Mouse (Mus musculus) left cerebral cortex, adult 2 months (tissue): ENCODE results near the gene Csdc2. TPM values are rescaled to one million over a fixed set of nuclear protein-coding genes. Genes with fewer than 3 reads are reported as not detected.
"Not testable (repeated sequence)": the region's sequence is repeated elsewhere in the genome, so short reads cannot be mapped to it uniquely, and the experiment has no call there.

Source experiments
- DNase-seq, 2 experiments: peaks; one replicate each; pipeline ENCODE4 v3.0.0; 2021 to 2022; ENCODE audit warnings: low spot score in 2 of 2, mixed read lengths in 1 of 2; ENCODE audit errors: extremely low spot score in 1 of 2
- H3K27ac ChIP-seq: fragments of 200-600 bp; 2 replicates; pipeline ENCODE4 v1.8.1; 2022
- H3K4me3 ChIP-seq: fragments of 200-600 bp; 2 replicates; pipeline ENCODE4 v1.8.1; 2022
- CTCF ChIP-seq: fragments of 200-600 bp; IDR thresholded peaks from 2 replicates; pipeline ENCODE4 v1.8.1; 2022; ENCODE audit warnings: antibody characterized with exemption, mild to moderate bottlenecking, moderate library complexity
- intact Hi-C: fragments of 180-260 bp; cut with DNase I; formaldehyde crosslinking; loops from one replicate; pipeline ENCODE4 v1.15.1; 2025
- total RNA-seq, 2 experiments: library from RNA; stranded (reverse); gene quantifications; 2 replicates each; pipeline ENCODE4 v1.2.3; 2021

Gene Csdc2
- total RNA-seq, 2 experiments from 2014 or later = 91.2 to 97.6 TPM

DNA sequence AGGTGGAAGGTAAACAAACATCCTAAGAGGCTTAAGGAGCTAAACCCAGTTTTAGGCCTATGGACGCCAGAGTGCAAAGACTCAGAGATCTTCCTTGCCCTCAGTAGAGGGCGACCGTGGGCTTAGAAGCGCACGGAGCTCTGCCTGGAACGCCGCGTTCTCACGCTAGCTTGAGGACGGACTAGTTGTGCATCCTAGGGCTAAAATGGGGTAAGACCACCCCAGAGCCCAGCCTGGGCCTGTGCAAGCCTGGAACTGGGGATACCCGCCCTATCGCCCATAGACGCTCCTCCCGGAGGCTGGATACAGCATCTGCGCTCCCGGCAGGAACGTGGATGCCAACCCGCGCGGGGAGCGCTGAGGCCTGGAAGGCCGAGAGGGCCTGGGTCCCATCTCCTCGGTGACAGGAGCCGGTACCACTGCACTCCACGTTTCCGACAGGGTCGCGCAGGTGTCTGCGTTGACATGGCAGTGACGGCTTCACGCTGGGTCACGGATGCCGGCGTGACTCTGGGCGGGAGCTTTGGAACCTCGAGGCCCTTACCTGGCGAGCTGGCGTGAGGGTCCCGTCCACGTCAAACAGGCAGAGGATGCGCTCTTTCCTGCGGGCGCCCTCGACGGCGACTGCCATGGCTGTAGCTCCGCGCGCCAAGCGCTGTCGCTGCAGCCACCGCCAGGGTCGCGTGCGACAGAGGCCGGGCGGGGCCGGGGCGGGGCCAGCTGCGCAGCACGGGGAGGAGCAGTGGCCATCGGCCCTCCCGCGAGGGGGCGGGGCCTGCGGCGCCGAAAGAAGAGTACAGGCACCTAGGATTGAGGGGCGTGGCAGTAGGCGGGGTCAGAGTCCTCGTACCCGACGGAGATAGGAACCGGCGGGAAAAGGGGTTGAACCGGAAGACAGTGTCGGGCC is 23.9 kb downstream of the Csdc2 start, which contains the start of gene Pmm1:
Pmm1 (minus strand) TSS at position 760 of the 907 bp plus-strand sequence.
- Histone ChIP-seq H3K27ac (peak within 1 kb of the TSS; percentile 99), H3K4me3 (peak within 1 kb of the TSS; percentile 96)
- TF ChIP-seq CTCF = peak; percentile 64
- intact Hi-C loops = loop anchor here (1.0 kb wide), 1 partner anchor 29 kb away; no protein-coding TSS in a partner anchor
- peak; percentile 96 to 98 for DNase-seq

DNA sequence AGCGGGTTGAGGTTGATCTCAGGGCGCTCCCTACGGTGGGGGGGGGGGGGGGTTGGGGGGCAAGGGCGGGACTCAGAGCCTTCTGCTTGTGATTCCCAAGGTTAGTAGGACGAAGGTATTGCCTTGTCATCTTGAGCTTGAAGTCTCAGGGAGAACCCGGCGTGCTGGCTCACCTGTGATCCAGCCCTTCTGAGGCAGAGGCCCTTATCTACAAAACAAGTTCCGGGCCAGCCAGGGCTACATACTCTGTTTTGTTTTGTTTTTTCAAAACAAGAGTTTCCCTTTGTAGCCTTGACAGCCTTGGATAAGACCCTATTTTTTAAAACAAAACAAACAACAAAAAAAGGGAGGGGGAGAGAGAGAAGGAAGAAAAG is 24.5 kb downstream of the Csdc2 start:
- DNase-seq = no peak
- Histone ChIP-seq H3K4me3 (peak overlapping the region; percentile 96), H3K27ac (peak overlapping the region; percentile 53; the same call in 1 of the 2 replicates)
- no peak for TF ChIP-seq CTCF
- intact Hi-C loops = no loop called here

DNA sequence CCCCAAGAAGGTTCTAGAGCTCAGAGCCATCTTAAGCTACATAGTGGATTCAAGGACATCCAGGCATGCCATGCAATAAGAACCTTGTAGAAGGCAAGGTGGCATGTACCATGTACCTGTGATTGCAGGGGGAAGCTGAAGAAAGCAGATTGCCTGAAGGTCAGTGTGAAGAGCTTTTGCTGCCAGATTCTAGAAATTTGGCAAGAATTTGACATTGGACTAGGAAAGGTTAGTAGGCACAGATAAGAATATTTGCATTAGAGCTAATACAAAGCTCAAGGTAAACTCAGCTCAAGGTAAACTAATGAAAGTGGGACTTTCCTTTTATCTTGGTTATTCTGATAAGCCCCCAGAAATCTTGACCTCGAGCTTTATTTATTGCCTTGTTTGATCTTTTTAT is 27.7 kb downstream of the Csdc2 start:
- DNase-seq = no peak
- TF ChIP-seq CTCF = no peak
- Histone ChIP-seq H3K4me3 (no peak overlapping the region), H3K27ac (no peak overlapping the region)
- intact Hi-C loops = no loop called here

DNA sequence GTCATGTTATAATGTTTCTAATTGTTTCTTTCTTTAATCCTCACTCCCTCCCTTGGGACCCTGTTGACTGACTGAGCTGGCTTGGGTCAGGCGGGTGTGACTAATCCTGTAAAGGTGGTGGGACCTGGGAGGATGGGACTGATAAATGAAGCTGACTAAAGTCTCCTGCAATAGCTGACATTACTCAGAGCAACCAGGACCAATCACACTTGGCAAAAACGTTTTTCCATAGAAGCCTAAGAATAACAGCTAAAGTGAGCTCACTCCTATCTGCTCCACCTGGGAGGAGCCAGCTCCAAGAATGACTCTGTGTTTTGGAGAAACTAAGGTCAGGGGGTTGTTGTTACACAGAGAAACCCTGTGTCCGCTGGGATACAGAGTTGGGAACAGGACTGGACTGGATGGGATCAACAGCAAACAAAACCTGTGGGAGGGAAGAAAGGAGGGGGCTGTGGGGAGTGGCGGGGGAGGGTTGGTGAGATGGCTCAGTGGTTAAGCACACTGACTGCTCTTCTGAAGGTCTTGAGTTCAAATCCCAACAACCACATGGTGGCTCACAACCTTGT is 28.5 kb downstream of the Csdc2 start:
- Histone ChIP-seq H3K4me3 (no peak overlapping the region), H3K27ac (no peak overlapping the region)
- intact Hi-C loops = no loop called here
- TF ChIP-seq CTCF = no peak
- no peak for DNase-seq

DNA sequence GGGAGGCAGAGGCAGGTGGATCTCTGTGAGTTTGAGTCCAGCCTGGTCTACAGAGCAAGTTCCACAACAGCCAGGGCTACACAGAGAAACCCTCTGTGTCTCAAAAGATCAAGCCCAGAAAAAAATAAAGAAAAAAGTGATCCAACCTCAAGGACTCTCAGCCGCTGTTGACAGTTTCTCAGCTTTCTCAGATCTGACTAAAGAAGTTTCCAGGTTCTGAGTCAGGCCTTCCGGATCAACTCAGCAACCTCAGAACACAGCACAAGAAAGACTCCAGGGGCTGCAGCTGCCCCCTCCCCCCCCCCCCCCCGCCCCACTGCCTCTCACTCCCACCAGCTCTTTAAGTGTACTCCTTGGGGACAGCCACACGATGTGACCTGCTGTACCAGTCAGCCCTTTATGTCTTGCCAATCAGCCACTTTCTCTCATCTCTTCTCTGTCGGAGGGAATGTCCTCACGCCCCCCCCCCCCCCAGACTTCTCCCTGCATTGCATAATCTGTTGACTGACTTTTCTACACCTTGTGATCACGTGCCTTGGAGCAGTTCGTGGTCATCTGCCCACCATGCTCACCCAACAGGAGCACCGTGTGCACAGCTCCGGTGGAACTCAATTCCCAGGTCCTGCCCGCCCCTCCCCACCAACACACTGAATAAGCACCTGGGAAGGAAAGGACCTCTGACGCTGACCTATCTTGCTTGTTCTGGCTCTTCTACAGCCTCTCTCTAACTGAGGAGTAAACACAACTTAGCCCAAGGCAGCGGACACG is 29.7 kb downstream of the Csdc2 start:
- intact Hi-C loops = no loop called here
- no peak for DNase-seq
- no peak for TF ChIP-seq CTCF
- H3K4me3 ChIP-seq = no peak overlapping the region
- H3K27ac ChIP-seq = no peak overlapping the region

DNA sequence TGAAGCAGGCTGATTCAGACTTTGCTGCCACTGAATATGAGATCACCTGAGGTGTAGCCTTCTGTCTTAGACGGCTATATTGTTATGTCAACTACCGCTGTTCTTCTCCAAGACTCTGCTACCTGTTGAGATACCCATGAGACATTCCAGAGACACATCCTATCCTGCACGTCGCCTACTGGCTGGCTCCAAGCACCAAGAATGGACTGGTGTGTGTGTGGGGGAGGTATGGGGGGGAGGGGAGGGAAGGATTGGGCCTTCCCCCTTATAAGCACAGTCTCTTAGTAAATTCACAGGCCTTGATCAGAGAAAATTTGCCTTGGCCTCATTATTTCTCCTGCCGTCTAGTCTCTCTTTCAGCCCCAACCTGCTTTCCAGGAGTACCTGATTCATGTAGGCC is 31.3 kb downstream of the Csdc2 start:
- no peak for TF ChIP-seq CTCF
- DNase-seq = no peak
- H3K27ac ChIP-seq = no peak overlapping the region
- no peak overlapping the region for H3K4me3 ChIP-seq
- intact Hi-C loops = no loop called here

DNA sequence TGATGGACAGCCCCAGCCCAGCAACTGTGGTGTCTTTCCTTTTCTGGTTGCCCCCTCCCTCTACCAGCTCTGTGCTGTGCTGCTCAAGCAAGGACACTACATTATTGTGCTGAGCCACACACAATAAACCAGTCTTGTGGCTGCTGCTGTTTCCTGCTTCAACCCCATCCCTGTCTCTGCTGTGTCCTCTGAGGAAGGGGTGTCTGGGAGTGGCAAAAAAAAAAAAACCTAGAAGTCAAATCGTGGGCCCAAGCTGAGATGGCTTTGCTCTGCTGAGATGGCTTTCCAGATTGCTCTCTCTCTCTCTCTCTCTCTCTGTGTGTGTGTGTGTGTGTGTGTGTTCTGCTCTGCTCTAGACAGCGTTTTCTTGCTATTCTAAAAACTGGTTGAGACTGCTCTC is 31.9 kb downstream of the Csdc2 start:
- Histone ChIP-seq H3K27ac (no peak overlapping the region), H3K4me3 (no peak overlapping the region)
- no peak for TF ChIP-seq CTCF
- no peak for DNase-seq
- intact Hi-C loops = no loop called here

DNA sequence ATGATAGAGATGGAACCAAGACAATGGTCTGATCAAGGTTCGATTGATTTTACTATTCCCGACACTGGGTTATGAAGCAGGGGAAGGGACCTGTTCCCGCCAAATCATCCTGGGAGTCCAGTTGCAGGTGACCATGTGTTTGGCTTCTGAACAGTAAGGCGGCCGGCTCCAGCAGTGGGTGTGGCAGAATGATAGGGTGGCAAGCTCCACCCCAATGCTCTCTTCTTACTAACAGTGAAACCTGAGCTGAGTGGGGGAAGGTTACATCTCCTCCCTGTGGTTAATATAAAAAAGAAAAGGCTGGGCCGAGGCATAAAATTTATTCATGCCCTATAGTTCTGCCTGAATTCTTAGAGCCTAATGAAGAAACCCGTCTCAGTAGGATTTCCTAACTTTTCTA is 32.6 kb downstream of the Csdc2 start:
- no peak for DNase-seq
- Histone ChIP-seq H3K4me3 (no peak overlapping the region), H3K27ac (no peak overlapping the region)
- TF ChIP-seq CTCF = no peak
- intact Hi-C loops = no loop called here

DNA sequence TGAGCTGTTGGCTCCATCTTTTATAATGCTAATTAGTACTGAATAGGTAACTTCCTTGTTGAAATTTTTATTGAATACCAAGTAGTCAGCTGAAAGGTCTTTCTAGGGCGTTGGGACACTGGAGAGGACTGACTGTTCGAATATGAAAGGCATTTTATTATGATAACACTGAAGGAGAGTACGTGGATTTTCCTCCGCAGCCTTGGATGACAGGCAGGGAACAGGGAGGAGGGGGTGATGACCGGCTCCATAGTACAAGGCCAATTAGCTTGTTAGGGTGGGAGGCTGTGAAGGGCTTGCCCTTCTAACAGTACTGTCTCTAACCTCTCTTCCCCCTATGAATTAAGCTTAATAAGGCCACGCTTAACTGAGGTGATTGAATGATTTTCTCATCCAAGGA is 33.1 kb downstream of the Csdc2 start:
- DNase-seq, intact Hi-C loops: not testable (repeated sequence)

DNA sequence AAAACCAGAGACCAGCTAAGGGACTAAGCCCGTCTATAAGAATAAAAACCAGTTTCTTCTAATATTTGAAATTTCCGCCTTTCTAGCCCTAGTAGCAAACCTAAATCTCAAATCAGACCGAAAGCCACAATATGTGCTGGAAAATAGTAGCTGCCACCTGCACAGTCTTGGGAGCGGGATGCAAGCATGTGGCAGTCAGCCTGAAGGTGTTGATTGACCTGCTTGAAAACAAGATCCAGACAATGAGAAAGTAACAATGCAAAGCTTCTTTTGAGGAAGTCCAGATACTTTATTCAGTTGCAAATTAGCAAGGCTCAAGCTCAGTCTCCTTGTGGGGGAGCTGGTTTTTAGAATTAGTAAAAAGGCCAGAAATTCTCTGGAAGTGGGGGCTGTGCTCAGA is 33.9 kb downstream of the Csdc2 start:
- DNase-seq, H3K27ac ChIP-seq, intact Hi-C loops, H3K4me3 ChIP-seq: not testable (repeated sequence)

More for the DNA sequence above, 33.1 kb downstream of the Csdc2 start:
- not testable (repeated sequence) for H3K4me3 ChIP-seq, H3K27ac ChIP-seq

DNA sequence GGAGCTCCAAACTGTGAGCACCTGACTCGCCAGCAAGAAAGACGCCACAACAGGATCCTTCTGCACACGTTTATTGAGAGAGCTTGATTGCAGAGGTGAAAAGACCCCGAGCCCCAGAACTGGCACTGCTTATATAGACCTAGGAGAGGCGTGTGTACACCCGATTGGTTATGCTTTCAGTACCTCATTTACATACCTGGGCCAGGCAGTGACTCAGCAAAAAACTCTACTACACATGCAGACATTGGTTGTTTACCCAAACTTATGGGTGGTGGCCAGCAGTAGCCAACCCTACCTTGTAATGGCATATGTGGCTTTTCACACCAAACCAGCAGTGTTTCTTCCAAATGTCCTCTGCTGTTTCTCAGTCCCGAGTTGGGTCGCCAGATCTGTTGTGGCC is 38.6 kb downstream of the Csdc2 start:
- intact Hi-C loops, H3K27ac ChIP-seq, DNase-seq, H3K4me3 ChIP-seq: not testable (repeated sequence)

DNA sequence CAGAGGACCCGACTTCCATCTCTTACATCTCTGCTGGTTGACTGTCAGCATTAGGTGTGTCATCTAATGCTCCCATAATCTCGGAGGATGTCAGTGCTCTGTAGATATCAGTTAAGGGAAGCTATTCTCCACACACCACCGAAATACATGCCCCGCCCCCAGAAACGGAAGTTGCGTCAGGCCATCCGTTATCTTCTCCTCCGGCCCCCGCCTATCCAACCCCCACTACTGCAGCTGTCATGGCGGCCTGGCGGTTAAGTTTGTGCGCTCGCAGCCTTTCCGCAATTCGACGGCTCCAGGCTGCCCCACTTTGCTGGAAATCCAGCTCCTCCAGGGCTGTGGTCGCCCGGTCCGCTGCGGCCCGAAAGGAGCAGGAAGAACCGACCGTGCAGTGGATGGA is 43.8 kb downstream of the Csdc2 start, which contains the start of gene 1700029P11Rik:
1700029P11Rik (plus strand) TSS at position 220 of the 400 bp plus-strand sequence.
- Histone ChIP-seq H3K4me3 (no peak within 1 kb of the TSS), H3K27ac (no peak within 1 kb of the TSS)
- no peak for TF ChIP-seq CTCF
- intact Hi-C loops = no loop called here
- no peak for DNase-seq
